Mouse (Mus musculus): ENCODE results near the gene Hist2h3c1.

DNA sequence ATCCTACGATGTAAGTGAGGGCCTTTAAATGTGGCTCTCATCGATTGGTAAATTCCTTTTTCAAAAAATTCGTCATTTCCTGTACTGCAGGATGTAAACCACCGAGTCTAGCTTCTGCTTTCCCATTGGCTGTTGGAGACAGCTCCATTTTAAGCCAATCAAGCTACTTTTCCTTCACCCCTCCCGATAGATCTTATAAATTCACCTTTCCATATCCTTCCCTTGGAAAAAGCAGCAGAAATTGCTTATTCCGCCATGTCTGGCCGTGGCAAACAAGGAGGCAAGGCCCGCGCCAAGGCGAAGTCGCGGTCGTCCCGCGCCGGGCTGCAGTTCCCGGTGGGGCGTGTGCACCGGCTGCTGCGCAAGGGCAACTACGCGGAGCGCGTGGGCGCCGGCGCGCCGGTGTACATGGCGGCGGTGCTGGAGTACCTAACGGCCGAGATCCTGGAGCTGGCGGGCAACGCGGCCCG, 26.8 kb upstream of the Hist2h3c1 start, which contains the start of the genes Bola1 and Hist2h2ab:
- TF ChIP-seq POLR2A (IDR thresholded peaks at IDR 0.05; ENCODE audit: extremely low read depth, insufficient read depth, low read length) = peak; percentile 78
- no peak for TF ChIP-seq CTCF (IDR thresholded peaks at IDR 0.05; ENCODE audit: extremely low read depth, insufficient read depth, low read length)
